Mouse (Mus musculus) embryo, embryonic 11 days (tissue): ENCODE data around the gene Coro1b.
"Not testable (repeated sequence)": the region's sequence is repeated elsewhere in the genome, so short reads cannot be mapped to it uniquely, and the experiment has no call there.

Source experiments
- DNase-seq: peaks from one replicate; pipeline ENCODE4 v3.0.0-alpha.2; 2015

The Coro1b gene

DNA sequence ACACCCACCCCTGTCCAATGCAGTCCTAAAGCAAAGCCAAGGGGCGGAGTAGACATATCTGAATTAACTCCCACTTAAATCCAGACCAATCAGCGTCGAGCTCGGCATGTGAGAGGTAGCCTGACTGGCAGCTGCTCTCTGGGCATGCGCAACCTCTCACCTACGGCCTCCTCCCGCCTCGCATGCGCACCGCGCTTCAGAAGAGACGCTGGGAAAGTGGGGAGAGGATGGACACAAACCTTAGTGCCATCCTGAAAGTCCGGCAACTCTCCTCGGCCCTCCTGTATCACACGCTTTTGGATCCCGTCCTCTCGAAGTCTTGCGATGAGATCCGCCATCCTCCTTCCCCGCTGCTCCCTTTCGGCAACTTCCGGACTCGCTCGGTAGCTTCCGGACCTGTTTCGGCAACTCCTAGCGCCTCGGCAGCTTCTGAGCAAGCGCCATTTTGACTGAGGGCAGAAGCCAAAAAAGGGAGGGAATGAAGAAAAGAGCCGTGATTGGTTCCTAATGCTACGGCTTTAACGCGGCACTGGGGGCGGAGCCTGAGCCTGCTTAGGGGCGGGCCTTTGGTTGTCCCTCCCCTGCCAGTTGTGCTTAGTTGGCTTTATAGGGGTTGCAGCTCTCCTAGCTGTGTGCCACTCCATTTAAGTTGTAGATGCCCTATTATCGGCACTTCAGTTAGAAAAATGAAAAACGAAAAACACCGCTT, 27.2 kb upstream of the Coro1b start:
- peak; percentile 99 for DNase-seq

DNA sequence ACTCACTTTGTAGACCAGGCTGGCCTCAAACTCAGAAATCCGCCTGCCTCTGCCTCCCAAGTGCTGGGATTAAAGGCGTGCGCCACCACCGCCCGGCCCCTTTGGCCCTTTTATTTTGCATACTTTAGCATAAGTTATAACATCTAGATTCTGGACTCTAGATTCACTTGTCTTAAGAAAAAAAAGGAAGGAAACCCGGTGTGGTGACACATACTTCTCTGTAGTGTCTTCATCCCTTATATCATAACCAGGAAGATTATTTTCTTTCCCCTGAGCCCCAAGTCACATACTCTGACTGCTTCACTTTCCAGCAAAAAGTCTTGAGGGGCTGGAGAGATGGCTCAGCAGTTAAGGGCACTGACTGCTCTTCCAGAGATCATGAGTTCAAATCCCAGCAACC, 26.5 kb upstream of the Coro1b start:
- not testable (repeated sequence) for DNase-seq

DNA sequence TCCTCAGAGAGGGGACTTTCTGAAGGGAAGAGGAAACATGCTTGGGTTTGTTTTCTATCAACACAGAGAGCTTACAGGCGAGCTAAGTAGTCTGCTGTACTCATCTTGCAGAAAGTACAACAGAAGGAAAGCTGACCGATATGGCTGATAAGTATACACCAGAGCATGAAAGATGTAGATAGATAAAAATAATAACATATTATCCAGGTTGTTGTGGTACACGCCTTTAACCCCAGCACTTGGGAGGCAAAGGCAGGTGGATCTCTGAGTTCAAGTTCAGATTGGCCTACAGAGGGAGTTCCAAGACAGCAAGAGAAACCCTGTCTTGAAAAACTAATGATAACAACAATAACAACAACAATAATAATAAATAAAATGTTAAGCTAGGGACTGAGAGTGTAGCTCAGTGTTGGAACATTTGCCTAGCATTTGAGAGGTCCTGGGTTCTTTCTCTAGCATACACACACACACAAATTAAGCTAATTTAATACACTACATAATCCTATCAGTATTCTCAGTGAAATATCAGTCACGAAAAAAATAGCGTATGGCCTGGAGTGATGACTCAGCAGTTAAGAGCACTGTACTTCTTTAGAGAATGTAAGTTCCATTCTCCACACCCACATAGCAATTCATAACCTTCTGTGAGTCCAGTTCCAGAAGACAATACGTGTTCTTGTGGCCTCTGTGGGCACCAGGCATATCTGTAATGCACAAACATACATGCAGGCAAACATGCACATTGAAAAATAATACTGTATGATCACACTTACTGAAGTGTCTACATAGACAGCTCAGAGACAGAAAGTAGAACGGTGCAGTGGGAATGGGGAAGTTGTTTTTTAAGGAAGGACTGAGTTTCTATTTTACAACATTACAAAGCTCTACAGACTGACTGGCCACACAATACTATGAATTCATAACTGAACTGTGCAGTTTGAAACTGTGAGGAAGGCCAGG, 25.7 kb upstream of the Coro1b start:
- no peak for DNase-seq

DNA sequence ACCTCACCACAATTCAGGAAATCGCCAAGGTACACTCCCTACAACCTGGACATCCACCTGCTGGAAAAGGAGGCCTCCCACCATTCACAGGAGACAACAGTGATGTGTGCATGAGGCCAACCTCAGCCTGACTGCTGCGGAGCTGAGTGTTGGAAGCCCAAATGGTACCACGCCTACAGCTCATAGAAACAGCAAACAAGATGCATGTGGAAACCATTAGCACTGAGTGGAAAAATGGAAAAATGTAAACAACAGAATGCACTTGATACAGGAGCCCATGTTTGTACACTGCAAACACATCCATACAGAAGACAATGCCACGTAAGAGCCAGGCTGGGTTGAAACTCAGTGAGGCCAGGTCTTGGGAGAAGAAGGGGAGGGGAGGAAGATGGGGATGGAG, 24.0 kb upstream of the Coro1b start:
- no peak for DNase-seq

- DNase-seq, result peak; percentile 19
These were observed 23.2 kb upstream of the Coro1b start for GRCm38 (mm10) chr19:4125268-4125667.

DNA sequence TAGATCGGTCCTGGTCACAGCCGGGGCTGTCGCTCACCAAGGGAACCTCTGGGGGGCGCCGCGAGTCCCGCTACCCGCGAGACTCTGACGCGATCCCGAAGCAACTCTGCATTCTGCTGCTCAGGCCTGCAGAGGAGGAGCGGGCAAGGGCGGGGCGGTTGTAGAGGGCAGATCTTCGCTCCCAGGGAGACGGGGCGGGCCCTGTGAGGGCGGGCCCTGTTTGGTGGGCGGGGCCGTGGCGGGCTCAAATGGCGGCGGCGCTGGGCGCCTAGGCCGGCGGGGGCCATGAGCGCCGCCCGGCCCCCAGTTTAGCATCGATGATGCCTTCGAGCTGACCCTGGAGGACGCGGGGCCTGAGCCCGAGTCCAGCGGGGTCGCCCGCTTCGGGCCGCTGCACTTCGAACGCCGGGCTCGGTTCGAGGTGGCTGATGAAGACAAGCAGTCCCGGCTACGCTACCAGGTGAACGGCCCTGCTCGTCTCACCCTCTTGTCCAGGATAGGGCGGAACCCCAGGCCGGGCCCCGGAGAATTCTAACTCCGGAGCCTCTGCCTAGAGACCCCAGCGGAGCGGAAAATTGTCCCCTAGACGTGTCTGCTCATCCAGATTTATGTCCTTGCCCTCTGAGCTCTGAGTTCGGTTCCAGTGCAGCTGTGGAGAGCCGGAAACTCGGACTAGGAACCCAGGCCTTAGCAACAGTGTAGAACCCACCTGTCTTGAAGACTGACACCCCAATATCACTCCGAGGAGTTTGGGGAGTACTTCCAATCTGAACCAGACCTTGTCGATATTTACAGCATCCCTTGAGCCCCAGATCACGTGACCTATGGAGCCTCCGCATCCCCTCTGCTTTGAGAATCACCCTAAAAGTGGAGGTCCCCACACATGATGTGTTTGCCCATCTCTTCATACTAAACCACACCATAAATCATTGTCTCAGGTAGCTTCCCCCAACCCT, 22.4 kb upstream of the Coro1b start, which contains the start of gene Aip:
Gene Aip (minus strand): TSS at position 118 of the 956 bp plus-strand sequence.
- DNase-seq, result peak; percentile 99

DNA sequence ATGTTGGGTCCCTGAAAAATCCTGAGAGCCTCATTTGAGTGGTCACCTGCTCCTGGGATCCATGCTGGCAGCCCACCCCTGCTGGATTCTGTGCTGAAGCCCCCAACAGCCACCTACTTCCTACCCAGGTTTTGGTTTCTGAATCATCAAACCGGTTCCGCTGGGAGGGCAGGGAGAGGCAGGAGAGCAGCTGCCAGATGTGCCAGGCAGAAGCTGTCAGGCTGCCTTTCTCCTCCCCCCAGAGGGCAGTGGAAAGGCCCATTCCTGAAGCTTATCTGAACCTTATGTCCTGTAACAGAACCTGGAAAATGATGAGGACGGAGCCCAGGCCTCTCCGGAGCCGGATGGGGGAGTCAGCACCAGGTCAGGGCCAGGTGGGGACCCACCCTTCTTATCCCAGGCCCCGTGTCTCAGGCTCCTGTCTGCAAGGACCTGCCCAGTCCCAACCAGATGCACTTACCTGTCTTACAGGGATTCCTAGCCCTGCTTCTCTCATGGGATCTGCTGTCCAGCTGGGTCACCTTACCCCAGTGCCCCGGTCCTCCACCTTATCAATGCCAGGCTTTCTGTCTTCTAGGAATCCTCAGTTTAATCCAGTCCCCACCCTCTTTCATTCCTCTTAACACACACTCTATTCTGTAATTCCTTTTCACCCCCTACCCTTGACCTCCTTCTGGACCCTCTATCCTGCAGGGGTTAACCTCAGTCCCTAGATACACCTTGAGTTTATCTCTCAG, 21.5 kb upstream of the Coro1b start:
- no peak for DNase-seq

DNA sequence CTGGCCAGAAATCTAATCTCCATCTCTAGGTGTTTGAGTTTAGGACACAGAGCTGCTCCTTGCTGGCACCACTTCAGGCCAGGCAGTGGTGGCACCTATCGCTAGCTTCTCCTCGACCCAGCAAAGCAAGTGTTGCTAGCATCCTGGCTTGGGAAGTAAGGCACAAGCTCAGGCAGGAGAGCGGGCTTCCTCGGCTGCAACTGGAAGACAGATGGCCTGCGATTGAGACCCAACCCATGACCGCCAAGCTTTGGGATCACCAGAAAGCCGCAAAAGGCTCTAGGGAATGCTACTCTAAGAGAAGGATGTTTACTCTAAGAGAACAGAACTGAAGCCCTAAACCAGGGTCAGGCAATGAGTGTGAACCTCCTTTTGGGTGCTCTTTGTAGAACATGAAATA, 19.0 kb upstream of the Coro1b start:
- DNase-seq, result no peak

GRCm38 (mm10) chr19:4130106-4130505, 18.3 kb upstream of the Coro1b start:
- DNase-seq, result no peak

DNA sequence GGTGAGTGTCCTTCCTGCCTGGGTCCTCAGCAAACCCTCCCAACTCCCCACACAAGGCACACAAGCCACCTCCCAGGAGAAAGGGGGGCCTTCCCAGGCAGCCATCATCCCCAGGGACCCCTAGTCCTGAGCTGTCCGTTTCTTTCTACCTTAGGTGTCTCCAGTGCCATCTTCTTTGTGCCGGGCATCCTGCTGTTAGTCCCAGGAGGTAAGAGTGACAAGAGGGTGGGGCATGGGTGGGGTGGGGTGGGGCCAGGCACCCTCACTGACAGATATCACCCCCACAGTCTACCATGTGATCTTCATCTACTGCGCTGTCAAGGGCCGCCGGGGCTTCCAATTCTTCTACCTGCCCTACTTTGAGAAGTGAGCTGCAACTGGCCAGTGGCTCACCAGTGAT, 17.3 kb upstream of the Coro1b start:
- DNase-seq, result no peak

GRCm38 (mm10) chr19:4131768-4132167, 16.7 kb upstream of the Coro1b start:
- no peak for DNase-seq

DNA sequence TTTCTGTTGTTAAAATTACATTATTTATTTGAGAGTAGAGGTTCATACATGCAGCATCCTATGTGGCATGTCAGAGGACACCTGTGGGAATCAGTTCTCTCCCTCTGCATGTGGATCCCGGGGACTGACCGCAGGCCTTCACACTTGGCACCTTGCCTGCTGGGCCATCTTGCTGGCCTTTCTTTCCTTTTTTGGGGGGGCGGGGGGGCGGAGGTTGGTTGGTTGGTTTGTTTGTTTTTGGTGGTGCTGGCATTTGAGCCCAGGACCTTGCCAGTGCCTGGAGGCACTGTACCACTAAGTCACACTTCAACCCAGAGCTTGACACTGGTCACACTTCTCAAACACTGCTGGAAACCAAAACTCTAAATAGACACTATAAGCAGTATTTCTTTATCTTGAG, 14.1 kb upstream of the Coro1b start:
- DNase-seq, result no peak

- not testable (repeated sequence) for DNase-seq
These were observed 13.0 kb upstream of the Coro1b start for GRCm38 (mm10) chr19:4135229-4135962.

DNA sequence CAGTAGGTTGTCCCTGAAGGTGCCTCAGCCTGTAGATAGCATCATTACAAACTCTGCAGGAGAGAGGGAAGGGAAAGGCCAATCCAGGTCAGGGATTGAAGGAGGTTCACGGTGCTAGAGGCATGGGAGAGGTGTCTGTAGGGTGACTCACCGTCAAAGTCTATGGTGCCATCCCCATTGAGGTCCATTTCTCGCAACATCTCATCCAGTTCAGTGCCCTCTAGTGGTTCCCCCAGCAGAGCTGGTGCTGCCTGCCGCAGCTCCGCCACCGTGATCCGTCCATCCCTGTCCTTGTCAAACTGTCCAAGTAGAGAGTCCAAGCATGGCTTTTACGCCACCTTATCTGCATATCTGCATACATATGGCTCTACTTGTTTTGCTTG, 12.5 kb upstream of the Coro1b start:
- DNase-seq, result not testable (repeated sequence)

DNA sequence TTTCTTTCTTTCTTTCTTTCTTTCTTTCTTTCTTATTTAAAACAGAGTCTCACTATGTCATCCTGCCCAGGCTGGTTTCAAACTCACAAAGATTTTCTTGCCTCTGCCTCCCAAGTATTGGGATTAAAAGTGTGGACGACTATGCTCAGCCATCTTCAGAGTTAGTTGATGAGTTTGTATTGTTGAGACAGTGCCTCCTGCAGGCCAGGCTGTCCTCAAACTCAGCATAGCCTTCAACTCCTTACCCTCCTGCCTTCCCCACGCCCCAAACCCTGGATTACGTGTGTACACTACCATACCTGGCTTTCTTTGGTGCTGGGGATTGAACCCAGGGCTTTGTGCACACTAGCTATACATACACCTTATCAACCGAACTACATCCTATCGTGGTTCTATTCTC, 12.0 kb upstream of the Coro1b start:
- no peak for DNase-seq

- no peak for DNase-seq
These were observed 10.5 kb upstream of the Coro1b start for GRCm38 (mm10) chr19:4137913-4138312.

GRCm38 (mm10) chr19:4139446-4139845, 9.0 kb upstream of the Coro1b start, which contains the start of gene Gpr152:
Gene Gpr152, plus strand, starts transcription at chr19:4139787.
- no peak for DNase-seq

DNA sequence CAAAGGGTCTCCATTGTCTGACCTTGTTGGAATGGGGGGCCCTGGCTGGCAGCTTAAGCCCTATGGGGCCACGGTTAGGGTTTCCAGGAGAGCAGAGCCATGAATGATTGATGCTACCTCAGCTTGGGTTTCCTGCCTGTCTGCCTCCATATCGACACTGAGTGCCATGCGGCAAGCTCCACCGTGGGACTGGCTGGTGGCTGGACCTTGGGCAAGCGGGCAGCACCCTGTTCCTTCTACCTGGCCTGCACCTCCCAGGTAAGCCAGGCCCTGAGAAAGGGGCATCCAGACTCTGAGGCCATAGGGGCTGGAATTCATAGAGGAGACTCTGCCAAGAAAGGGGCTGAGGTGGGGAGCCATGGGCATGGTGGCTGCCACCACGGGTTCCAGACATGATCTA, 8.3 kb upstream of the Coro1b start:
- no peak for DNase-seq

- DNase-seq, result no peak
These were observed 5.8 kb upstream of the Coro1b start for GRCm38 (mm10) chr19:4142416-4143173.

DNA sequence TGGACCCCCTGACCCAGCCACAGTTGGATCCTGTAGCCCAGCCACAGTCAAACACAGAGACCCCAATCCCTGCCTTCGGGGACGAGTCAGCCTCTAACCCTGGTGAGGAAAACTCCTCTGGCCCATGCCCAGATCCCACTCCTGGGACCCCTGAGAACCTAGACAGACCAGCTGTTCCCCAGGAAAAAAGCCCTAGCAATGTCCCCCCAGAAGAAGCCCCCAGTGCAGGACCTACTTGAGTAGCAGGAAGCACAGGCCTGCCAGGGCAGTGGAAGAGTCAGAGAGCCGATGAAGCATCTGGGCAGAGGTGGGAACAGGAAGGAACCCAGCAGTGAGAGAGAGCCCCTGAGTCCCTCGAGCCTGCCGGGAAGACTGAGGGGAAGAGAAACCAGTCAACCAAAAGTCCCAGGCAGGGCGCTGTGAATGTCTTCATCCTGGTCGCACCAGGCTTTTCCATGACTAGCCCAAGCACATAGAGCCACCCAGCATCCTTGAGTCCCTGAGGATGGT, 4.6 kb upstream of the Coro1b start, which contains the start of gene Cabp4:
Gene Cabp4 (minus strand): TSS at position 275 of the 510 bp plus-strand sequence.
- DNase-seq, result no peak
